Mouse (Mus musculus) 416B (cell line): ENCODE data around the gene Tmem229b.
"Not testable (repeated sequence)": the region's sequence is repeated elsewhere in the genome, so short reads cannot be mapped to it uniquely, and the experiment has no call there.

Experiments
- DNase-seq: peaks from one replicate; pipeline ENCODE4 v3.0.0; 2011; ENCODE audit warnings: low read depth

Gene Tmem229b

GRCm38 (mm10) chr12:78947661-78948060, 59.8 kb downstream of the Tmem229b start:
- no peak for DNase-seq

DNA sequence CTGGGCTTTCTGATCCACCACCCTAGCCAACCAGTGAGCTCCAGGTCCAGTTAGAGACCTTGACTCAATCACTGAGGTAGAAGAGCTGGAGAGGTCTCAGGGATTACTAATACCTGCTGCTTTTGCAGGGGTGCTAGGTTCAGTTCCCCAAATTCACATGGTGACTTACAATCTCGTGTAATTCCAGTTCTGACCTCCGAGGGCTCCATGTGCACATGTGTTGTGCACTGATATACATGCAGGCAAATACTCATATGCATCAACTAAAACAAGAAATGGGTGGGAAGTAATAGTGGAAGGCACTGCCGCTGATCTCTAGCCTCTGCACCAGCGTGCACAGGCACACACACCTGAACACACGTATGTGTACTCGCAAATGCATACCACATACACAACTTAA, 60.3 kb downstream of the Tmem229b start:
- peak; percentile 48 for DNase-seq

DNA sequence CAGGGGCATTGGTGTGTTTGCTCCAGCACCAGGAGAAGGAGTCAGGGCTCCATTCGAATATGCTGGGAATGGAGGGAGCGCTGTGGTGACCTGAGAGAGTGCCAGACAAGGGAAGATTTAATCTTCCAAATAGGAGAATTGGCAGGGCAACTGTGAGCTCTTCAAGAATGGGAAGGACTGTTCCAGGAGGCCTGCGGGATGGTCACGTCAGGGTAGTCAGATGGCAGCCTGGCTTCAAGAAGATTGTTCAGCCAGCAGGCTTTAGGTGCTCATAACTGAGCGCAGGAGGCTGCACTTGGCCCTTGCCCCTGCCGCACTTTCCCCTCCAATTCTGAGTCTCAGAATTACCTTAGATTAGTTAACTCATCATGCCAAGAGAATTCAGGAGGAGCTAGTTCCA, 64.5 kb downstream of the Tmem229b start:
- no peak for DNase-seq

- peak; percentile 83 for DNase-seq
Observed at GRCm38 (mm10) chr12:78940081-78940480, 67.3 kb downstream of the Tmem229b start.

GRCm38 (mm10) chr12:78939393-78940037, 67.9 kb downstream of the Tmem229b start:
- DNase-seq = no peak

DNA sequence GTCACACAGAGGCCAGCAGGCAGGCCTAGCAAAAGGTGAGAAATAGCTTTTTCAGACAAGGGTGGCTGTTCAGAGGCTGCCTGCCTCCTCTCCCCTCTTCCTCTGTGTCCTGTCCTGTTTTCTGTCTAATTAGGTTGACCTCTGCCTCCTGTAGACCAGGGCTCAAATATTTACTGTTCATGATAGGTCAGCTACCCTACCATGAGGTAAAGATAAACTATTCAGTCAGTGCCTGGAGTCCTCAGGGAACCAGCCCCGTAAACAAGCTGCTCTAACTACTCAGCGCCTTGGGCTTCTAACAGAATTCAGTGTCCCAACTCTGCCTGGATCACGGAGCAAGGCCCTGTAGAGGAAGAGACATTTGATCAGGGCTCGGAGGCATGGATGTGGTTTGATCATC, 70.9 kb downstream of the Tmem229b start:
- no peak for DNase-seq

- DNase-seq = no peak
Observed at GRCm38 (mm10) chr12:78929900-78930299, 77.5 kb downstream of the Tmem229b start.

GRCm38 (mm10) chr12:78927287-78927686, 80.1 kb downstream of the Tmem229b start:
- DNase-seq = no peak

DNA sequence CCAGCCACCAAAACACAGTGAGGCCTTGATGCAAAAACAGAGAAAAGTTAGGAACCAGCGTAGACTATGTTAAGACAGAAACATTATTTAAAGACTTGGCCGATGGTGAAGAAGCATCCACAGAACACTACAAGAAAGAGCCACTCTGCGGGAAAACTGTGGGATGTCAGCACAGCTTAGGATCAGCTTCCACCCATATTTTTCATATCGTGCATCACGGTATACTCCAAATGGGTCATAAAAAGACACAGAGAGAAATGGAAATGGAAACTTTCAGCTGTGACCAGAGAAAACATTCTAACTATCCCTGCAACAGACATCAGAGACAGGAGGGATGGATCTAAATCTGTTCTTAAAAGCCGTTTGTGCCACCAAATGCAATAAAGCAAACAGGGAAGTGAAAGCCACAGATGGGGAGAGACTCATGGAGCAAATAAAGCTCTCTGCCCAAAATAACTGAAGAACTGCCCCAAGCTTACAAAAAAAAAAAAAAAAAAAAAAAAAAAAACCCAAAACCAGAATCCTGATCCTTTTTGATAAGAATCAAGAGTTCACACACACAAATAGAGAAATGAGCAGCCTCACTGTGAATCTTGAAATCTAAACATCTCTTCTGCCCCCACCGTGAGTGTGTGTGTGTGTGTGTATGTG, 83.8 kb downstream of the Tmem229b start:
- DNase-seq = peak; percentile 64

DNA sequence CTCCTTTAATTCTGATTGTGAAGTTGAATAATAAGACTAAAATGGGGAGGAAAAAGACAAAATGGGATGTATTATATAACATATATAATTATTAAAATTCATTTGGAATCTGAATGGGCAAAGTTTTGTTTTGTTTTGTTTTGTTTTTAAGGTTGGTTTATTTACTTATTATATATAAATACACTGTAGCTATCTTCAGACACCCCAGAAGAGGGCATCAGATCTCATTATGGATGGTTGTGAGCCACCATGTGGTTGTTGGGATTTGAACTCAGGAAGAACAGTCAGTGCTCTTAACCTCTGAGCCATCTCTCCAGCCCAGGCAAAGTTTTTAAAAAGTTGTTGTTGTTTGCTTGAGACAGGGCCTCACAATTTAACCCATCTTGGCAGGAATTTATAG, 84.5 kb downstream of the Tmem229b start:
- DNase-seq = not testable (repeated sequence)

GRCm38 (mm10) chr12:78922058-78922457, 85.4 kb downstream of the Tmem229b start:
- DNase-seq = no peak

GRCm38 (mm10) chr12:78921421-78921820, 86.0 kb downstream of the Tmem229b start:
- no peak for DNase-seq

- DNase-seq = peak; percentile 93
Observed at GRCm38 (mm10) chr12:78919079-78919712, 88.2 kb downstream of the Tmem229b start.

DNA sequence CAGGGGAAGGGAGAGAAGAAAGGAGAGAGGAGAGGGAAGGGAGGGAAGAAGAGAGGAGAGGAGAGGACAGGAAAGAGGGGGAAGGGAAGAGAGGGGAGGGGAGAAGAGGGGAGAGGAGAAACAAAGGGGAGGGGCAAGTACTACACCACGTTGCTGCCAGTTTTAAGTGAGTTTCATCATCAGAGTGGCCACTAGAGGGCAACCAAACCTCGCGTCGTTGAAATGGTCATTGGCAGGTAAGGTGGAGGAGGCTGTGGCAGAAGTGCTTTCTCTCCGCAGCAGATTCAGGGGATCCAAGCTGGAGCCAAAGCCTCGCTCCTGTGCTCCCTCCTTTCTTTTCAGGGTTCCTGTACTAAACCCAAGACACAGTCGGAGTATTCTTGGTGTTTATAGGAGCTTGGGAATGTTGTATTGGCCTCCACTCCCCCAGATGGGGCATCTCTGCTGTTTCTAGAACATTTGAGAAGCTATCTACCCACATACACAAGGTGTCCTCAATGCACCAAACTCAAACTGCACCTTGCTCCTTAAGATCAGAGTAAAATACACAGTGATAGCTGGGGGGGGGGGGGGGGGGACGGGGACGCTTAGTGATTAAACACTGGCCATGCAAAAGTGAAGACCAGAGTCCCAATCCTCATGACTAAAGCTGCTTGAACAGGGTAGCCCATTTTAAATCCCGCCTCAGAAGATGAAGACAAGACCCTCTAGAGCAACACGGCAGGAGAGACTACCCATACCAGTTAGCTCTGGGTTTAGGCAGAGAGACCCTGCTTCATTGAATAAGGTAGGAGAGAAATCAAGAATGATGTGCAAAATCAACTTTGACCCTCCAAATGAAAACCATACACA, 89.0 kb downstream of the Tmem229b start:
- peak; percentile 91 for DNase-seq

GRCm38 (mm10) chr12:78916278-78916677, 91.1 kb downstream of the Tmem229b start:
- DNase-seq = peak; percentile 56

GRCm38 (mm10) chr12:78915561-78915960, 91.9 kb downstream of the Tmem229b start:
- no peak for DNase-seq

- peak; percentile 63 for DNase-seq
Observed at GRCm38 (mm10) chr12:78914458-78914857, 93.0 kb downstream of the Tmem229b start.
